Mouse (Mus musculus) stomach, postnatal 0 days (tissue): ENCODE data around the gene Adgrb3.

Source experiments
- CTCF ChIP-seq: IDR thresholded peaks from 2 replicates; pipeline ENCODE4 v1.5.1; 2016; ENCODE audit warnings: antibody characterized with exemption, low read depth, mild to moderate bottlenecking, moderate library complexity
- EP300 ChIP-seq: optimal IDR thresholded peaks from 2 replicates; pipeline ENCODE3; 2016; ENCODE audit warnings: antibody characterized with exemption

DNA sequence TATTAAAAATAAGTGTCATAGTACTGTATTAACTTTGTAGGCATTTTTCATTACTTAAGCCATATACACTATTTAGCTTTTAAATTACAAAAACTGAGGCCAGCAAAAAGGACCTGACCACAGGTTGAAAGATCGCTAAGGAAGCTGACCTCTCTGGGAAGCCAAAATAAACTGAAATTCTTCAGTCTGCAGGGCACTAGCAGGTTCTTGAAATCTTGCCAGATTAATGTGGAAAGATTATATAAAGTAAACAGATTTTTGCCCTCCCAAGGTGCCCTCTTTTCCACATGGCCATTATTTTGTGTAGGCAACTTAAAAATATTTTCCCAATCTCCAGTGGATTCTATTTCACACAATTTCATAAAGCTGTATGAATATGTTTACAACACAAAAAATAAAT, 14.0 kb downstream of the Adgrb3 start:
- TF ChIP-seq CTCF (no peak), EP300 (no peak)
